Mouse (Mus musculus) spleen, adult 2 months (tissue): ENCODE results near the gene Psmc3.

Experiments used
- CTCF ChIP-seq: fragments of 200-500 bp; IDR thresholded peaks from 2 replicates; pipeline ENCODE4 v1.5.1; 2011; ENCODE audit warnings: mild to moderate bottlenecking, inconsistent platforms; ENCODE audit not compliant: insufficient read depth, insufficient read length, insufficient replicate concordance; ENCODE audit errors: extremely low read depth
- POLR2A ChIP-seq: fragments of 200-500 bp; IDR thresholded peaks from 2 replicates; pipeline ENCODE4 v1.6.1; 2011; ENCODE audit warnings: low read depth, low read length, inconsistent platforms

DNA sequence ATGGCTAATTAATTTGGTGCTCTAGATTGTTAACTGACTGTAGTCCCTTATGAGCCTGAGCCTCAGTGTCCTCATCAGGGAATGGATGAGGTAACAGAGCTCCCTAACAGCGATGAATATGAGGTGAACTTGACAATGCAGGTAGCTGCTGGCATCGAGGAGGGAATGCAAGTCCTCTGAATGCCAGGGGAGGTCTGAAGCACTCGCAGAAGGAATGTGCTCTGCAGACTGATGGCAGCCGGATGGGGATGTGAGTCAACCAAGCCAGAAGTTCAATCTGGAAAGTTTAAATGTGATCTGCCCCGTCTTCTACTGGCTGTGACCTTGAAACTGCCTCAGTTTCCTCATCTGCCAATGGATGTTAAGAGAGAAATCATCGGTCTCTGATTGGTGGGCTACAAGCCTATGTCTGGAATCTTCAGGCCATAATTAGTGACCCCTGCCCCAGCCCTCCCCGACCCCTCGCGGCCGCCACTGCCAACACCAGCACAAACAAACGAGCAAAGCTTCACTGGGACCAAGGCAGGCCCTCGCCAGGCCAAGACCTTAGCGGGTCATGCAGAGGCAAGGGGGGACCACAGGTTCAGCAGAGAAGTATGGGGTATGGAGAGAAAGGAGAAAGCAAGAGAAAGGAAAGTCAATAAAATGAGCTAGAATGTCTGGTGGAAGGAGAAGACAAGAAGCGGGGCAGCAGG is 15.6 kb downstream of the Psmc3 start:
- no peak for TF ChIP-seq CTCF
- TF ChIP-seq POLR2A, result no peak
